Mouse (Mus musculus): ENCODE results near the gene Tff1. TPM values are rescaled to one million over a fixed set of nuclear protein-coding genes. Genes with fewer than 3 reads are reported as not detected.

Tff1 gene
- polyA plus RNA-seq, 1 experiment from 2014 or later, result not detected

DNA sequence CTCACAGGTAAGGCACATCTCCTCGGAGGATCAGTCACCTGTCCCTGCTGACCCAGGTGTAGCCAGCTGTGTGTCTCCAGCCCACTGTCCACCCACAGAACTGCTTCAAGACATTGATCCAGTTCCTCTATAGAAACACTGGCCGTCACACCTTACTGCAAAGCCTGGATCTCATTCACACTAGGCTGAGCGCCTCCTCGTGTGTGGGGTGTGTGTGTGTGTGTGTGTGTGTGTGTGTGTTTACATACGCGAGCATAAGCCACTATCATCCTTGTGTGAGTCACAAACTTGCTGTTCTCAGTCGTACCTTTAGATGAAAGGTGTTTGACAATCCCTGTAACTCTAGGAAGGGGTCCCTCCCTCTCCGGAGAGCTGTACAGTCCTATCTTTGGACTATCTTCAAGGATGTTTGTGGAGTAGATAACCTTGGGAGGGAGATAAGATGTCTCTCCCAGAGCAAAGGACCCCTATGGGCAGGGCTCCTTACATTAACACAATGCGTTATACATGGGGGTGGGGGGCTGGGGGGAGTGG, 12.0 kb downstream of the Tff1 start:
- no peaks in the 10 kb centered on the region for H3K36me3 ChIP-seq
- no peak for ATAC-seq (replicated peaks; ENCODE audit: insufficient number of reproducible peaks, insufficient read depth, low FRiP score, low read depth)
- no peaks in the 10 kb centered on the region for H3K9me3 ChIP-seq (replicated peaks)
- H3K4me3 ChIP-seq, result no peak overlapping the region
- no peak overlapping the region for H3K9ac ChIP-seq
- H3K27ac ChIP-seq, result no peak overlapping the region
- 62% methylated on average over 9 of the region's 9 CpGs for WGBS
- no peak overlapping the region for H3K4me2 ChIP-seq
- H3K4me1 ChIP-seq (replicated peaks), result no peaks in the 10 kb centered on the region
- H3K27me3 ChIP-seq, result no peaks in the 10 kb centered on the region

- Histone ChIP-seq H3K27me3 (no peaks in the 10 kb centered on the region), H3K9ac (no peak overlapping the region), H3K4me3 (no peak overlapping the region), H3K4me1 (replicated peaks) (no peaks in the 10 kb centered on the region), H3K27ac (no peak overlapping the region), H3K36me3 (no peaks in the 10 kb centered on the region), H3K9me3 (replicated peaks) (no peaks in the 10 kb centered on the region), H3K4me2 (no peak overlapping the region)
- WGBS, result 71% methylated on average over 5 of the region's 5 CpGs
- no peak for ATAC-seq (replicated peaks; ENCODE audit: insufficient number of reproducible peaks, insufficient read depth, low FRiP score, low read depth)
Measured at GRCm38 (mm10) chr17:31152512-31152911, 12.6 kb downstream of the Tff1 start.

- Histone ChIP-seq H3K36me3 (no peaks in the 10 kb centered on the region), H3K4me1 (replicated peaks) (no peaks in the 10 kb centered on the region), H3K9ac (no peak overlapping the region), H3K27ac (no peak overlapping the region), H3K4me2 (no peak overlapping the region), H3K4me3 (no peak overlapping the region), H3K27me3 (no peaks in the 10 kb centered on the region), H3K9me3 (replicated peaks) (no peaks in the 10 kb centered on the region)
- no peak for ATAC-seq (replicated peaks; ENCODE audit: insufficient number of reproducible peaks, insufficient read depth, low FRiP score, low read depth)
- 71% methylated on average over 9 of the region's 9 CpGs for WGBS
Measured at GRCm38 (mm10) chr17:31145998-31146397, 19.1 kb downstream of the Tff1 start.

DNA sequence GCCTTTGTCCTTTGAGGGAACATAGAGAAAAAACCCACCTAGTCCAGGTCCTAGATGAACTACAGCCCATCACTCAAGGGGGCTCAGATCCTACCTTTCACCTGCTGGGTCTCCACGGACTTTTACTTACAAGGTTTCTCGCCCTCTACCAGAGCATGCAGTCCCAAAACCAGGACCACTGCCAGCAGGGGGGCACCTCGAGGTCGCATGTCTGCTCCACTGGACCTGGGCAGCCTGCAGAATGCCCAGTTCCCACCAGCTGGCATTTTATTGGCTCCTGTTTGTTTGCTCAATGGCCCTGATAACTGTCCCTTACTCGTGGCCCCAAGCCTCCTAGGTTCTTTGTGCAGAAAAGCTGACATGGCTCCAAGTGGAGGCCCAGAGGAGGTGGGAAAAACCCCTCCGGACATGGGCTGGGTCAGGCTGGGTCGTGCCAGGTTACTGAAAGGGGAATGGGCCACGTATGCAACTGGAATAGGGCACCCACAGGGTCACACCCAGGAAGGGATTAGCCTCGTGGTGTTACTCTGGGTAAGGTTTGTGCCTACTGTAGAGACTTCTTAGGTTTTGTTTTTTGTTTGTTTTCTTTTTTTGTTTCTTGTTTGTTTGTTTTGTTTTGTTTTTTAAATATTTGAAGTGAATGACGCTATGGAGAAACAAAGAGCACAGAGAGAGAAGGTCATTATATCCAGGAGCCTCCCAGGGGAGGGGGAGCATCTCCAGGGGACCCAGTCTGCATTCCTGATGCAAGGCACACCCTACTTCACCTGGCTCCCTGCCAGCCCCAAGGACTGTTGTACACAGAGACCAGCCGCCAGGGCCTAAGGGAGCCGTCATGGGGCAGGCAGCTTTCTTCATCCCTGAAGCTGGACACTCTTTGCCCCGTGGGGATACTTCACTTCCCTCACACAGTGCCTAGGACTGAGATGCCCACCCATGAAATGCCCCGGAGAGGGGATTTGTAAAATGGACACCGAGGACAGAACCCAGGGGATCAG, 20.7 kb downstream of the Tff1 start, which contains the start of gene Tff2:
Tff2 (minus strand) TSS at position 243 of the 998 bp plus-strand sequence.
- no peak for ATAC-seq (replicated peaks; ENCODE audit: insufficient number of reproducible peaks, insufficient read depth, low FRiP score, low read depth)
- no peak within 1 kb of the TSS for H3K4me3 ChIP-seq
- no peak within 1 kb of the TSS for H3K4me2 ChIP-seq
- H3K36me3 ChIP-seq, result no peaks in the 10 kb centered on the region
- 62% methylated on average over 15 of the region's 15 CpGs for WGBS
- H3K27me3 ChIP-seq, result no peaks in the 10 kb centered on the region
- no peak within 1 kb of the TSS for H3K27ac ChIP-seq
- H3K4me1 ChIP-seq (replicated peaks), result no peaks in the 10 kb centered on the region
- no peaks in the 10 kb centered on the region for H3K9me3 ChIP-seq (replicated peaks)
- H3K9ac ChIP-seq, result no peak within 1 kb of the TSS

GRCm38 (mm10) chr17:31142116-31142515, 23.0 kb downstream of the Tff1 start:
- no peak for ATAC-seq (replicated peaks; ENCODE audit: insufficient number of reproducible peaks, insufficient read depth, low FRiP score, low read depth)
- Histone ChIP-seq H3K9me3 (replicated peaks) (no peaks in the 10 kb centered on the region), H3K4me1 (replicated peaks) (no peaks in the 10 kb centered on the region), H3K36me3 (no peaks in the 10 kb centered on the region), H3K9ac (no peak overlapping the region), H3K27me3 (no peaks in the 10 kb centered on the region), H3K4me3 (no peak overlapping the region), H3K27ac (no peak overlapping the region), H3K4me2 (no peak overlapping the region)
- WGBS, result 86% methylated on average over 7 of the region's 7 CpGs

DNA sequence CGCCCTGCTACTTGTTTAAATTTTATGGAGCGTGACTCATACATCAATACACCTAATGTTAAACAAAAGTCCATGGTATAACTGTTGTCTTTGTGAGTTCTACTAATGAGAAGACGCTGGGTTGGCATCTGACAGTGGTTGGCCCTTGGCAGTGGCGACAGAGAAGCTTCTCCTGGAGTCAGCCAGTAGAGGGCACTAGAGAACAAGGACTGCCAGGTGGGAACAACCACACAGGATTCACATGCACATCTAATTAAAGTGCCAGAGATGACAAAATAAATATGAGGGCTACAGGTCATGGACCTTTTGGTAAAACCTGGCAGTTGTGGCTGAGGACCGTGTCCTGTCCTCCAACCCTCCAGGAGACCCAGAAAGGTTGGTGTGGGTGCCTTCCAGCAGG, 26.7 kb downstream of the Tff1 start:
- H3K36me3 ChIP-seq, result no peaks in the 10 kb centered on the region
- no peak overlapping the region for H3K27ac ChIP-seq
- H3K9me3 ChIP-seq (replicated peaks), result no peaks in the 10 kb centered on the region
- H3K4me3 ChIP-seq, result no peak overlapping the region
- 18% methylated on average over 5 of the region's 5 CpGs for WGBS
- no peaks in the 10 kb centered on the region for H3K4me1 ChIP-seq (replicated peaks)
- ATAC-seq (replicated peaks; ENCODE audit: insufficient number of reproducible peaks, insufficient read depth, low FRiP score, low read depth), result no peak
- H3K27me3 ChIP-seq, result 0 out of 2 replicates have a peak, but pooled peaks cover 3% of the 10 kb centered on the region
- H3K9ac ChIP-seq, result no peak overlapping the region
- H3K4me2 ChIP-seq, result no peak overlapping the region

DNA sequence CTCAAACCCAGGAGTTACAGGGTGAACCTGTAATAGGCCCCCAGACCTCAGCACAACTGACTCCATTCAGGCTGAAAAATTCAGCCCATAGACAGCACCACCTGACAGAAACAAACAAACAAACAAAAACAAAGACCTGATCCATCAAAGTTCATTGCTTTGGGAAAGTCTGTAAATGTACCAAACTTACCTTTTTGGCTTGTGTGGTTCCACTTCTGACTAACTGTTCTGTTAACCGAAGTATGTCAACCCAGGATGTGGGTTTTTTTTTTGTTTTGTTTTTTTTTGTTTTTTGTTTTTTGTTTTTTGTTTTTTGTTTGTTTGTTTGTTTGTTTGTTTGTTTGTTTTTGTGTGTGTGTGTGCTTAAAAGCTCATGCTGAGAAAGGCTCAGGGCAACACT, 28.3 kb downstream of the Tff1 start:
- H3K27me3 ChIP-seq, result peaks cover 3% of the 10 kb centered on the region; the same call in 1 of the 2 replicates
- no peaks in the 10 kb centered on the region for H3K36me3 ChIP-seq
- 66% methylated on average over 1 of the region's 1 CpGs for WGBS
- H3K4me2 ChIP-seq, result no peak overlapping the region
- H3K27ac ChIP-seq, result no peak overlapping the region
- H3K4me1 ChIP-seq (replicated peaks), result no peaks in the 10 kb centered on the region
- ATAC-seq (replicated peaks; ENCODE audit: insufficient number of reproducible peaks, insufficient read depth, low FRiP score, low read depth), result no peak
- no peak overlapping the region for H3K9ac ChIP-seq
- no peaks in the 10 kb centered on the region for H3K9me3 ChIP-seq (replicated peaks)
- no peak overlapping the region for H3K4me3 ChIP-seq

GRCm38 (mm10) chr17:31136291-31136690, 28.8 kb downstream of the Tff1 start:
- peaks cover 3% of the 10 kb centered on the region; the same call in 1 of the 2 replicates for H3K27me3 ChIP-seq
- ATAC-seq (replicated peaks; ENCODE audit: insufficient number of reproducible peaks, insufficient read depth, low FRiP score, low read depth), result no peak
- H3K27ac ChIP-seq, result no peak overlapping the region
- H3K4me2 ChIP-seq, result no peak overlapping the region
- no peaks in the 10 kb centered on the region for H3K4me1 ChIP-seq (replicated peaks)
- H3K4me3 ChIP-seq, result no peak overlapping the region
- 57% methylated on average over 3 of the region's 3 CpGs for WGBS
- no peaks in the 10 kb centered on the region for H3K9me3 ChIP-seq (replicated peaks)
- H3K36me3 ChIP-seq, result no peaks in the 10 kb centered on the region
- no peak overlapping the region for H3K9ac ChIP-seq

- no peak overlapping the region for H3K4me2 ChIP-seq
- H3K9ac ChIP-seq, result no peak overlapping the region
- ATAC-seq (replicated peaks; ENCODE audit: insufficient number of reproducible peaks, insufficient read depth, low FRiP score, low read depth), result no peak
- H3K9me3 ChIP-seq (replicated peaks), result no peaks in the 10 kb centered on the region
- no peaks in the 10 kb centered on the region for H3K4me1 ChIP-seq (replicated peaks)
- peaks cover 8% of the 10 kb centered on the region; the same call in 1 of the 2 replicates for H3K27me3 ChIP-seq
- no peak overlapping the region for H3K4me3 ChIP-seq
- H3K36me3 ChIP-seq, result no peaks in the 10 kb centered on the region
- 70% methylated on average over 6 of the region's 6 CpGs for WGBS
- H3K27ac ChIP-seq, result no peak overlapping the region
Measured at GRCm38 (mm10) chr17:31134913-31135312, 30.2 kb downstream of the Tff1 start.

DNA sequence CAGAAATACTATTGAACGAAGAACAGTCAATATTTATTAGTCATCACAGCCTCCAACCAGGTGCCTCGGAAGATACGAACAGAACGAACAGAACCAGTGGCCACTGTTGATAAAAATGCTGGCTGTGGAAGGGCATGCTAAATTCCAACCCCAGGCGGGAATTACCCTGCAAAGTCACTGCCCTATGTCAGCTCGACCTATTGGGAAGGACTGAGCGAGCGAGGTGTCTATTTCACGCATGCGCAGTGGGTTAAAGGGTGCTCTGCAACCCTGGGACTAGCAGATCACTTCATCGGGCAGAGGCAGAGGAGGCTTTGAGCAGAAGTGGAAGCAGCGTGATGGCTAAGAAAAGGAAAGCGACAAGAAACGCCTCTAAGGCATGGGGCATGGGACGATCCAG, 31.3 kb downstream of the Tff1 start:
- no peak overlapping the region for H3K27ac ChIP-seq
- H3K4me2 ChIP-seq, result no peak overlapping the region
- H3K4me3 ChIP-seq, result no peak overlapping the region
- ATAC-seq (replicated peaks; ENCODE audit: insufficient number of reproducible peaks, insufficient read depth, low FRiP score, low read depth), result no peak
- H3K9ac ChIP-seq, result no peak overlapping the region
- H3K36me3 ChIP-seq, result no peaks in the 10 kb centered on the region
- H3K27me3 ChIP-seq, result peaks cover 8% of the 10 kb centered on the region; the same call in 1 of the 2 replicates
- no peaks in the 10 kb centered on the region for H3K9me3 ChIP-seq (replicated peaks)
- no peaks in the 10 kb centered on the region for H3K4me1 ChIP-seq (replicated peaks)
- 73% methylated on average over 15 of the region's 15 CpGs for WGBS

DNA sequence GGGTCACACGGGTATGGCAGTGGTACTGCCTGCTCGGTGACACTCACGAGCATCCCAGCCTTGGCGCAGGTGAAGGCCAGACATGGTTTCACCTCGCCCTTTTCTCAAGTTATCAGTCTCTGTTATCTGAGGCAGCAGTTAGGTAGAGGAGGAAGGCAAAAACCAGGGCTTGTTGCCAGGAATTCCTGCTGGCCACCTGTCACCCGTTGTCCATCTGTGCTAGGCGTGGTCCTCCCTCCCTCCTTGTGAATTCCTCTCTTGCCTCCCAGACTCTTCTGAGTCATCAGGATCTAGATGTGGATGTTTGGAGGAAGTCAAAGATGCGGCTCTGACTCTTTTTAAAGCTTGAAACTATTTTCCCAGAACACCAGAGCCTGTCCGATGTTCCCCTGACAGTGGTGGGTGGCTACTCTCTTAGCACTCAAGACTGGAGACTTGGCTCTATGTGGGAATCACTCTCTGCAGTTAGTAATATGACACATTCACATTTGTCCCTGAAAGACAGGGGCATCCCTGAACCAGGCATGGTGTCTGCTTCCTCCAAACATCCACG, 33.7 kb downstream of the Tff1 start:
- Histone ChIP-seq H3K9ac (no peak overlapping the region), H3K27me3 (peaks cover 11% of the 10 kb centered on the region; the same call in 1 of the 2 replicates), H3K4me3 (no peak overlapping the region), H3K9me3 (replicated peaks) (no peaks in the 10 kb centered on the region), H3K27ac (no peak overlapping the region), H3K36me3 (no peaks in the 10 kb centered on the region), H3K4me2 (no peak overlapping the region), H3K4me1 (replicated peaks) (no peaks in the 10 kb centered on the region)
- no peak for ATAC-seq (replicated peaks; ENCODE audit: insufficient number of reproducible peaks, insufficient read depth, low FRiP score, low read depth)
- 66% methylated on average over 10 of the region's 10 CpGs for WGBS
